Mouse (Mus musculus): ENCODE results near the gene Tpst2.

- no peak for TF ChIP-seq EP300 (optimal IDR thresholded peaks at IDR 0.05)
- TF ChIP-seq CTCF (IDR thresholded peaks at IDR 0.05; ENCODE audit: low read depth): no peak
These were observed 19.1 kb downstream of the Tpst2 start for GRCm38 (mm10) chr5:112295564-112295963.
